Mouse (Mus musculus) liver, embryonic 15.5 days (tissue): ENCODE measurements around the gene Rabgap1l. TPM values are rescaled to one million over a fixed set of nuclear protein-coding genes. Genes with fewer than 3 reads are reported as not detected.

Experiments
- ATAC-seq: fragments of 200-750 bp; cut with Nextera tagmentation; 2 replicates; pipeline ENCODE4 v1.8.0; 2017; ENCODE audit warnings: moderate number of reproducible peaks, mild to moderate bottlenecking, moderate library complexity; ENCODE audit not compliant: insufficient read depth
- H3K27ac ChIP-seq: fragments of 300-500 bp; sonication (generic); replicated peaks from 2 replicates; pipeline ENCODE4 v1.5.1; 2015; ENCODE audit warnings: mild to moderate bottlenecking, inconsistent platforms
- H3K27me3 ChIP-seq: fragments of 300-500 bp; sonication (generic); 2 replicates; pipeline ENCODE4 v1.6.1; 2015; ENCODE audit warnings: mild to moderate bottlenecking, inconsistent platforms
- H3K36me3 ChIP-seq: fragments of 300-500 bp; sonication (generic); replicated peaks from 2 replicates; pipeline ENCODE4 v1.6.1; 2015; ENCODE audit warnings: moderate library complexity, mild to moderate bottlenecking, inconsistent platforms
- H3K4me1 ChIP-seq: fragments of 300-500 bp; sonication (generic); replicated peaks from 2 replicates; pipeline ENCODE4 v1.6.1; 2015; ENCODE audit warnings: inconsistent platforms
- H3K4me2 ChIP-seq: fragments of 300-500 bp; sonication (generic); 2 replicates; pipeline ENCODE4 v1.6.1; 2015; ENCODE audit warnings: moderate library complexity, mild to moderate bottlenecking, inconsistent platforms
- H3K4me3 ChIP-seq: fragments of 300-500 bp; sonication (generic); replicated peaks from 2 replicates; pipeline ENCODE4 v1.5.1; 2015; ENCODE audit warnings: mild to moderate bottlenecking, inconsistent platforms
- H3K9ac ChIP-seq: fragments of 300-500 bp; sonication (generic); 2 replicates; pipeline ENCODE4 v1.6.1; 2015; ENCODE audit warnings: moderate library complexity, mild to moderate bottlenecking, inconsistent platforms
- H3K9me3 ChIP-seq: fragments of 300-500 bp; sonication (generic); replicated peaks from 2 replicates; pipeline ENCODE4 v1.6.1; 2016; ENCODE audit warnings: inconsistent platforms
- WGBS: fragments of 180-500 bp; shearing (Covaris S2); methylation state at CpG from one replicate; pipeline ENCODE4 v1.1.7; 2015; ENCODE audit warnings: mixed read lengths; ENCODE audit not compliant: insufficient replicate concordance; 5-methylcytosine and 5-hydroxymethylcytosine counted together
- polyA plus RNA-seq: library from polyadenylated mRNA; unstranded; fragments of >200 nt; fragmentation: Nextera tagmentation; extraction: Ambion mirVana; gene quantifications from 2 replicates; pipeline ENCODE4 v1.2.1, GENCODE M21; 2015

Rabgap1l gene
- polyA plus RNA-seq, 1 experiment from 2014 or later = 26.7 TPM

GRCm38 (mm10) chr1:160481643-160482042 lies 311.4 kb downstream of the Rabgap1l start:
- 79% methylated on average over 2 of the region's 2 CpGs for WGBS

DNA sequence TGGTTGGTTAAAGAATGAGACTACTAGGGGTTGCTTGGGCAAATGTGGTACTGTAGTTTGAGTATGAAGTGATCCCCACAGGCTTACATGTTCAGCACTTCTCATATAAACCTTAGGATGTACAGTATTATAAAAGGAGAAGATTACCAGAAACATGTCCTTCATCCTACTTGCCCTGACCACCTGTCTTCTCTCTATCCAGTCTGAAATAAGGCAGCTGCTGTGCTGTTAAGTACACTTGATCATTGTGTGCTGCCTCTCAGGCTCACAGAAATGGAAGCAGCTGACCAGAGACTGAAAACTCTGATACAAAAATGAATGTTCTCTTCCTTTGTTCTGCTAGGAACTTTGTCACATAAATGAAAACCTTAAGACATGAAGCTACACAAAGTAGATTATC lies 325.6 kb downstream of the Rabgap1l start:
- no peaks in the 10 kb centered on the region for H3K36me3 ChIP-seq
- no peak for ATAC-seq
- H3K9ac ChIP-seq = no peak overlapping the region
- H3K4me2 ChIP-seq = no peak overlapping the region
- no peaks in the 10 kb centered on the region for H3K9me3 ChIP-seq
- H3K4me3 ChIP-seq = no peak overlapping the region
- H3K4me1 ChIP-seq = no peaks in the 10 kb centered on the region
- H3K27me3 ChIP-seq = no peaks in the 10 kb centered on the region
- no peak overlapping the region for H3K27ac ChIP-seq

More at GRCm38 (mm10) chr1:160481643-160482042, 311.4 kb downstream of the Rabgap1l start:
- ATAC-seq = no peak
- Histone ChIP-seq H3K27ac (no peak overlapping the region), H3K4me1 (no peaks in the 10 kb centered on the region), H3K4me2 (no peak overlapping the region), H3K4me3 (no peak overlapping the region), H3K36me3 (no peaks in the 10 kb centered on the region), H3K27me3 (no peaks in the 10 kb centered on the region), H3K9me3 (no peaks in the 10 kb centered on the region), H3K9ac (no peak overlapping the region)

- Histone ChIP-seq H3K9ac (no peak overlapping the region), H3K27ac (no peak overlapping the region)
- ATAC-seq = no peak
Measured at GRCm38 (mm10) chr1:160465186-160465585, 327.8 kb downstream of the Rabgap1l start.

DNA sequence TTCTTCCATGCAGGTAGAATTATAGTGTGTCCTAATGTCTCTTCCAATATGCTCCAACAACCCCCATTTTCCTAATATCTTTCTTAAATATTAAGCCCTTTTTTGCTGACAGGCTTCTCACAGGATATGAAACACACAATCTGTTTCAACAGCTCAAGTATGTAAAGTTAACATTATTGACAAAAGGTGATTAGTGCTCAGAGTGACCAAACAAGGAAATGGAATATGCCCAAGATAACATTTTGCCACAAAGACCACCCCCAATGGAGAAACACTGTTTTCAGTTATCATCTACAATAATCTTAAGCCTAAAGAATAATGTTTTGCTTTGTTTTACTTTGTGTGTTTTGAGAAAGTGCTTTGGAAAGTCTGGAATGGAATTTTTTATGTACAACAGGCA lies 328.9 kb downstream of the Rabgap1l start:
- Histone ChIP-seq H3K36me3 (no peaks in the 10 kb centered on the region), H3K4me3 (no peak overlapping the region), H3K9ac (no peak overlapping the region), H3K4me1 (no peaks in the 10 kb centered on the region), H3K27ac (no peak overlapping the region), H3K27me3 (no peaks in the 10 kb centered on the region), H3K9me3 (no peaks in the 10 kb centered on the region), H3K4me2 (no peak overlapping the region)
- no peak for ATAC-seq

More at GRCm38 (mm10) chr1:160465186-160465585, 327.8 kb downstream of the Rabgap1l start:
- Histone ChIP-seq H3K4me2 (no peak overlapping the region), H3K4me1 (no peaks in the 10 kb centered on the region), H3K4me3 (no peak overlapping the region), H3K36me3 (no peaks in the 10 kb centered on the region), H3K27me3 (no peaks in the 10 kb centered on the region), H3K9me3 (no peaks in the 10 kb centered on the region)

- Histone ChIP-seq H3K4me2 (no peak overlapping the region), H3K4me1 (no peaks in the 10 kb centered on the region), H3K9me3 (no peaks in the 10 kb centered on the region), H3K9ac (no peak overlapping the region), H3K27ac (no peak overlapping the region), H3K4me3 (no peak overlapping the region), H3K27me3 (no peaks in the 10 kb centered on the region), H3K36me3 (no peaks in the 10 kb centered on the region)
- ATAC-seq = no peak
- WGBS = 79% methylated on average over 1 of the region's 1 CpGs
Measured at GRCm38 (mm10) chr1:160460346-160460745, 332.7 kb downstream of the Rabgap1l start.

- H3K36me3 ChIP-seq = no peaks in the 10 kb centered on the region
- no peak for ATAC-seq
- 36% methylated on average over 2 of the region's 2 CpGs for WGBS
Measured at GRCm38 (mm10) chr1:160451663-160452062, 341.3 kb downstream of the Rabgap1l start.

GRCm38 (mm10) chr1:160448681-160449080 lies 344.3 kb downstream of the Rabgap1l start:
- no peaks in the 10 kb centered on the region for H3K36me3 ChIP-seq
- no peak for ATAC-seq
- no peaks in the 10 kb centered on the region for H3K9me3 ChIP-seq
- 65% methylated on average over 2 of the region's 2 CpGs for WGBS
- no peak overlapping the region for H3K9ac ChIP-seq
- H3K4me1 ChIP-seq = no peaks in the 10 kb centered on the region; the same call in 1 of the 2 replicates
- H3K27me3 ChIP-seq = no peaks in the 10 kb centered on the region
- no peak overlapping the region for H3K27ac ChIP-seq
- H3K4me3 ChIP-seq = no peak overlapping the region
- H3K4me2 ChIP-seq = no peak overlapping the region

More at GRCm38 (mm10) chr1:160451663-160452062, 341.3 kb downstream of the Rabgap1l start:
- Histone ChIP-seq H3K27ac (no peak overlapping the region), H3K4me2 (no peak overlapping the region), H3K9me3 (no peaks in the 10 kb centered on the region), H3K27me3 (no peaks in the 10 kb centered on the region), H3K4me1 (no peaks in the 10 kb centered on the region; the same call in 1 of the 2 replicates), H3K4me3 (no peak overlapping the region), H3K9ac (no peak overlapping the region)

DNA sequence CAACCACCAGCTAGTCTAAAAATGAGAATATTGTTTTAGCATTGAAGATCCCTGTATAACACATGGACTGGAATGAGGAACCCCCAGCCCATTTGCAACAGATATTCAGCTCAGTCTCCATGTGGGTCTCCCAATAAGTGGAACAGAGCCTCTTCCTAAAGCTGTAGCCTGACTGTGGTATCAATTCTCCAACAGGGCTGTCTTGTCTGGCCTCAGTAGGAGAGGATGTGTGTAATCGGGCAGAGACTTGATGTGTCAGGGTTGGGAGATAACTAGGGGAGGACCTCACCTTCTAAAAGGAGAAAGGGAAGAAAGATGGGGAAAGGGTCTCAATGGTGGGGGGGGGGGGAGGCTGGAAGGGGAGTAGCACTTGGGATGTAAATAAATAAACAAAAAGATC lies 346.2 kb downstream of the Rabgap1l start:
- WGBS = 32% methylated on average over 1 of the region's 1 CpGs
- H3K4me3 ChIP-seq = no peak overlapping the region
- H3K9me3 ChIP-seq = no peaks in the 10 kb centered on the region
- ATAC-seq = no peak
- no peak overlapping the region for H3K27ac ChIP-seq
- no peaks in the 10 kb centered on the region for H3K27me3 ChIP-seq
- H3K36me3 ChIP-seq = peaks cover 1% of the 10 kb centered on the region; the same call in 1 of the 2 replicates
- no peak overlapping the region for H3K9ac ChIP-seq
- no peaks in the 10 kb centered on the region; the same call in 1 of the 2 replicates for H3K4me1 ChIP-seq
- no peak overlapping the region for H3K4me2 ChIP-seq

DNA sequence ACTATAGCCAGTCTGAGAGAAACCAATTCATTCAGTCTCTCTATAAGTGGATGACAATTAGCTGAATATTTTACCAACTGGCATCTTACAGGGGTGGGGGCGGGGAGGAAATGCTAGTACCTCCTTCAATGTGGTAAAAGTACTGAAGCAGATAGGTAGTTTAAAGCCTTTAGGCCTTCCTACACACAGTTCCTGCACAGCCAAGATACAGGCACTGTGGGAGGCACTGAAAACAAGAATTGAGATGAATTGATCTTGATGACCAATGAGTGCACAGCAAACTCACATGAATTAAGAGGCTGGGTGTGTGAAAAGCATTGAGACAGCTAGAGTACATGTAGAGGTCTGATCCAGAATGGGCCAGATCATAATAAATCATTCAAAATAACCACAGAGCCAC lies 349.5 kb downstream of the Rabgap1l start:
- no peak overlapping the region for H3K4me3 ChIP-seq
- H3K9me3 ChIP-seq = no peaks in the 10 kb centered on the region
- 72% methylated on average over 1 of the region's 1 CpGs for WGBS
- H3K4me1 ChIP-seq = no peaks in the 10 kb centered on the region; the same call in 1 of the 2 replicates
- peaks cover 4% of the 10 kb centered on the region; the same call in 1 of the 2 replicates for H3K36me3 ChIP-seq
- H3K4me2 ChIP-seq = no peak overlapping the region
- H3K9ac ChIP-seq = no peak overlapping the region
- ATAC-seq = no peak
- H3K27me3 ChIP-seq = no peaks in the 10 kb centered on the region
- H3K27ac ChIP-seq = no peak overlapping the region

GRCm38 (mm10) chr1:160441679-160442078 lies 351.3 kb downstream of the Rabgap1l start:
- ATAC-seq = no peak
- WGBS = 72% methylated on average over 2 of the region's 2 CpGs
- Histone ChIP-seq H3K9me3 (no peaks in the 10 kb centered on the region), H3K4me1 (no peaks in the 10 kb centered on the region; the same call in 1 of the 2 replicates), H3K9ac (no peak overlapping the region), H3K36me3 (peaks cover 4% of the 10 kb centered on the region; the same call in 1 of the 2 replicates), H3K4me3 (no peak overlapping the region), H3K4me2 (no peak overlapping the region), H3K27me3 (no peaks in the 10 kb centered on the region), H3K27ac (no peak overlapping the region)

GRCm38 (mm10) chr1:160441161-160441560 lies 351.9 kb downstream of the Rabgap1l start:
- Histone ChIP-seq H3K36me3 (peaks cover 4% of the 10 kb centered on the region; the same call in 1 of the 2 replicates), H3K4me1 (no peaks in the 10 kb centered on the region), H3K4me2 (no peak overlapping the region), H3K9ac (no peak overlapping the region), H3K27ac (no peak overlapping the region), H3K4me3 (no peak overlapping the region), H3K9me3 (no peaks in the 10 kb centered on the region), H3K27me3 (no peaks in the 10 kb centered on the region)
- no peak for ATAC-seq
- 49% methylated on average over 5 of the region's 5 CpGs for WGBS

- Histone ChIP-seq H3K36me3 (peaks cover 4% of the 10 kb centered on the region; the same call in 1 of the 2 replicates), H3K9me3 (no peaks in the 10 kb centered on the region), H3K27ac (no peak overlapping the region), H3K4me3 (no peak overlapping the region), H3K9ac (no peak overlapping the region), H3K4me2 (no peak overlapping the region), H3K4me1 (no peaks in the 10 kb centered on the region), H3K27me3 (no peaks in the 10 kb centered on the region)
- 63% methylated on average over 4 of the region's 4 CpGs for WGBS
- no peak for ATAC-seq
Measured at GRCm38 (mm10) chr1:160438820-160439219, 354.2 kb downstream of the Rabgap1l start.
